Mouse (Mus musculus) liver, embryonic 16.5 days (tissue): ENCODE data around the gene Esrrg. TPM values are rescaled to one million over a fixed set of nuclear protein-coding genes. Genes with fewer than 3 reads are reported as not detected.

Experiments used
- ATAC-seq: fragments of 200-750 bp; cut with Nextera tagmentation; 2 replicates; pipeline ENCODE4 v1.8.0; 2017; ENCODE audit warnings: low read depth, mild to moderate bottlenecking, moderate number of reproducible peaks, moderate library complexity
- H3K27ac ChIP-seq: fragments of 300-500 bp; sonication (generic); 2 replicates; pipeline ENCODE4 v1.5.1; 2014; ENCODE audit warnings: mild to moderate bottlenecking, low read length
- H3K27me3 ChIP-seq: fragments of 300-500 bp; sonication (generic); 2 replicates; pipeline ENCODE4 v1.6.1; 2014; ENCODE audit warnings: low read depth, low read length, mixed read lengths; ENCODE audit not compliant: control insufficient read depth, insufficient read depth
- H3K36me3 ChIP-seq: fragments of 300-500 bp; sonication (generic); 2 replicates; pipeline ENCODE4 v1.6.1; 2014; ENCODE audit warnings: mild to moderate bottlenecking; ENCODE audit not compliant: control insufficient read depth, insufficient read depth
- H3K4me1 ChIP-seq: fragments of 300-500 bp; sonication (generic); 2 replicates; pipeline ENCODE4 v1.6.1; 2014; ENCODE audit warnings: low read depth, low read length, mixed read lengths; ENCODE audit not compliant: control insufficient read depth
- H3K4me2 ChIP-seq: fragments of 300-500 bp; sonication (generic); 2 replicates; pipeline ENCODE4 v1.6.1; 2014; ENCODE audit warnings: low read depth, low read length, mixed read lengths
- H3K4me3 ChIP-seq: fragments of 300-500 bp; sonication (generic); 2 replicates; pipeline ENCODE4 v1.5.1; 2014; ENCODE audit warnings: low read depth, mild to moderate bottlenecking, low read length
- H3K9ac ChIP-seq: fragments of 300-500 bp; sonication (generic); 2 replicates; pipeline ENCODE4 v1.6.1; 2014; ENCODE audit warnings: low read depth, low read length
- H3K9me3 ChIP-seq: fragments of 300-500 bp; sonication (generic); replicated peaks from 2 replicates; pipeline ENCODE4 v1.6.1; 2016; ENCODE audit warnings: low read length; ENCODE audit not compliant: control insufficient read depth
- WGBS: fragments of 180-500 bp; shearing (Covaris S2); extraction: QIAGEN DNeasy Blood & Tissue Kit; methylation state at CpG from one replicate; pipeline ENCODE4 v1.1.7; 2014; ENCODE audit not compliant: insufficient replicate concordance; 5-methylcytosine and 5-hydroxymethylcytosine counted together
- polyA plus RNA-seq: library from polyadenylated mRNA; unstranded; fragments of >200 nt; fragmentation: Nextera tagmentation; extraction: Ambion mirVana; gene quantifications from 2 replicates; pipeline ENCODE4 v1.2.1, GENCODE M21; 2015

The Esrrg gene
- polyA plus RNA-seq, 1 experiment from 2014 or later: 0.19 TPM

- H3K9me3 ChIP-seq: no peaks in the 10 kb centered on the region
- no peaks in the 10 kb centered on the region for H3K27me3 ChIP-seq
- no peaks in the 10 kb centered on the region for H3K36me3 ChIP-seq
- 84% methylated on average over 4 of the region's 4 CpGs for WGBS
- H3K27ac ChIP-seq: no peak overlapping the region
- no peak overlapping the region for H3K4me3 ChIP-seq
- H3K4me2 ChIP-seq: no peak overlapping the region
- H3K9ac ChIP-seq: no peak overlapping the region
- ATAC-seq: no peak
- no peaks in the 10 kb centered on the region for H3K4me1 ChIP-seq
These were observed 75.9 kb downstream of the Esrrg start for GRCm38 (mm10) chr1:187684519-187684918.

GRCm38 (mm10) chr1:187691846-187692525 is 83.4 kb downstream of the Esrrg start:
- Histone ChIP-seq H3K27ac (no peak overlapping the region), H3K27me3 (no peaks in the 10 kb centered on the region), H3K9me3 (no peaks in the 10 kb centered on the region), H3K36me3 (no peaks in the 10 kb centered on the region), H3K4me1 (no peaks in the 10 kb centered on the region), H3K4me3 (no peak overlapping the region), H3K4me2 (no peak overlapping the region), H3K9ac (no peak overlapping the region)
- 64% methylated on average over 11 of the region's 11 CpGs for WGBS
- ATAC-seq: no peak

- H3K27me3 ChIP-seq: no peaks in the 10 kb centered on the region
- H3K4me1 ChIP-seq: no peaks in the 10 kb centered on the region
- WGBS: 59% methylated on average over 4 of the region's 4 CpGs
- H3K36me3 ChIP-seq: no peaks in the 10 kb centered on the region
- H3K4me3 ChIP-seq: no peak overlapping the region
- H3K9me3 ChIP-seq: no peaks in the 10 kb centered on the region
- H3K4me2 ChIP-seq: no peak overlapping the region
- H3K27ac ChIP-seq: no peak overlapping the region
- H3K9ac ChIP-seq: no peak overlapping the region
- no peak for ATAC-seq
These were observed 86.3 kb downstream of the Esrrg start for GRCm38 (mm10) chr1:187694865-187695264.

GRCm38 (mm10) chr1:187698201-187698600 is 89.6 kb downstream of the Esrrg start:
- H3K4me2 ChIP-seq: no peak overlapping the region
- H3K9ac ChIP-seq: no peak overlapping the region
- H3K27ac ChIP-seq: no peak overlapping the region
- no peaks in the 10 kb centered on the region for H3K4me1 ChIP-seq
- no peaks in the 10 kb centered on the region for H3K9me3 ChIP-seq
- no peak for ATAC-seq
- H3K27me3 ChIP-seq: no peaks in the 10 kb centered on the region
- WGBS: 71% methylated on average over 9 of the region's 9 CpGs
- no peaks in the 10 kb centered on the region for H3K36me3 ChIP-seq
- H3K4me3 ChIP-seq: no peak overlapping the region

DNA sequence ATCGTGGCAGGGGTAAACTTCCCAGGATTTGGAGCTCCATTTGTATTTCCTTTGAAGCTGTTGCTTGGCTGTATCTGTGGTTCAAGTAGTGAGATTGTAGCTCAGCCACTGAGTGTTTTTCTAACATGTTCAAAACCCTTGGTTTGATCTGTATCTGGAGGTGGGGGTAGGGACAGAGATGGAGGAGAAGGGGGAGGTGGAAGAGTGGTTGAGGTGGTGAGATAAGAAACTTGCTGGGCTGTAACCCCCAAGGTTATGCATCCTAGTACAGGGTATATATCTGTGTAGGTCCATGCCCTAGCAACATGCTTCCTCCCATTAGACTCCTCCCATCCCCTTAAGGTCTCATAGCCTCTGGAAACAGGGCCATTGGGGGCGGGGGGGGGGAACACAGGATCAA is 92.4 kb downstream of the Esrrg start:
- H3K27me3 ChIP-seq: no peaks in the 10 kb centered on the region
- ATAC-seq: no peak
- H3K9ac ChIP-seq: no peak overlapping the region
- H3K9me3 ChIP-seq: no peaks in the 10 kb centered on the region
- H3K4me2 ChIP-seq: no peak overlapping the region
- H3K36me3 ChIP-seq: no peaks in the 10 kb centered on the region
- no peak overlapping the region for H3K27ac ChIP-seq
- H3K4me1 ChIP-seq: no peaks in the 10 kb centered on the region
- WGBS: 44% methylated on average over 2 of the region's 2 CpGs
- no peak overlapping the region for H3K4me3 ChIP-seq

- Histone ChIP-seq H3K27ac (no peak overlapping the region), H3K9ac (no peak overlapping the region), H3K36me3 (no peaks in the 10 kb centered on the region), H3K4me3 (no peak overlapping the region), H3K4me1 (no peaks in the 10 kb centered on the region), H3K4me2 (no peak overlapping the region), H3K27me3 (no peaks in the 10 kb centered on the region), H3K9me3 (no peaks in the 10 kb centered on the region)
- WGBS: 73% methylated on average over 4 of the region's 4 CpGs
- no peak for ATAC-seq
These were observed 96.3 kb downstream of the Esrrg start for GRCm38 (mm10) chr1:187704921-187705320.

GRCm38 (mm10) chr1:187705348-187705747 is 96.8 kb downstream of the Esrrg start:
- H3K9ac ChIP-seq: no peak overlapping the region
- 54% methylated on average over 5 of the region's 5 CpGs for WGBS
- no peaks in the 10 kb centered on the region for H3K9me3 ChIP-seq
- H3K27ac ChIP-seq: no peak overlapping the region
- no peak overlapping the region for H3K4me2 ChIP-seq
- no peaks in the 10 kb centered on the region for H3K36me3 ChIP-seq
- no peak overlapping the region for H3K4me3 ChIP-seq
- ATAC-seq: no peak
- no peaks in the 10 kb centered on the region for H3K27me3 ChIP-seq
- H3K4me1 ChIP-seq: no peaks in the 10 kb centered on the region

- H3K27me3 ChIP-seq: no peaks in the 10 kb centered on the region
- no peak for ATAC-seq
- H3K27ac ChIP-seq: no peak overlapping the region
- no peaks in the 10 kb centered on the region for H3K4me1 ChIP-seq
- no peaks in the 10 kb centered on the region for H3K36me3 ChIP-seq
- H3K9me3 ChIP-seq: no peaks in the 10 kb centered on the region
- no peak overlapping the region for H3K9ac ChIP-seq
- 48% methylated on average over 6 of the region's 6 CpGs for WGBS
- H3K4me3 ChIP-seq: no peak overlapping the region
- no peak overlapping the region for H3K4me2 ChIP-seq
These were observed 97.5 kb downstream of the Esrrg start for GRCm38 (mm10) chr1:187706046-187706445.

- Histone ChIP-seq H3K27ac (no peak overlapping the region), H3K4me3 (no peak overlapping the region), H3K9ac (no peak overlapping the region), H3K27me3 (no peaks in the 10 kb centered on the region), H3K9me3 (no peaks in the 10 kb centered on the region), H3K4me1 (no peaks in the 10 kb centered on the region), H3K36me3 (no peaks in the 10 kb centered on the region), H3K4me2 (no peak overlapping the region)
- no peak for ATAC-seq
These were observed 98.6 kb downstream of the Esrrg start for GRCm38 (mm10) chr1:187707176-187707575.
